Mouse (Mus musculus) thymus, adult 2 months (tissue): ENCODE data around the gene Mapk8ip1.

Experiments used
- CTCF ChIP-seq: fragments of 200-500 bp; IDR thresholded peaks from 2 replicates; pipeline ENCODE4 v1.5.1; 2012; ENCODE audit warnings: mild to moderate bottlenecking, control low read depth, low read length, moderate library complexity, borderline replicate concordance; ENCODE audit not compliant: control insufficient read depth, poor library complexity, insufficient read depth; ENCODE audit errors: extremely low read depth
- POLR2A ChIP-seq: fragments of 200-500 bp; IDR thresholded peaks from 2 replicates; pipeline ENCODE4 v1.6.1; 2012; ENCODE audit warnings: mild to moderate bottlenecking, low read length, control low read depth, moderate library complexity; ENCODE audit not compliant: control insufficient read depth, poor library complexity, insufficient read depth; ENCODE audit errors: extremely low read depth

DNA sequence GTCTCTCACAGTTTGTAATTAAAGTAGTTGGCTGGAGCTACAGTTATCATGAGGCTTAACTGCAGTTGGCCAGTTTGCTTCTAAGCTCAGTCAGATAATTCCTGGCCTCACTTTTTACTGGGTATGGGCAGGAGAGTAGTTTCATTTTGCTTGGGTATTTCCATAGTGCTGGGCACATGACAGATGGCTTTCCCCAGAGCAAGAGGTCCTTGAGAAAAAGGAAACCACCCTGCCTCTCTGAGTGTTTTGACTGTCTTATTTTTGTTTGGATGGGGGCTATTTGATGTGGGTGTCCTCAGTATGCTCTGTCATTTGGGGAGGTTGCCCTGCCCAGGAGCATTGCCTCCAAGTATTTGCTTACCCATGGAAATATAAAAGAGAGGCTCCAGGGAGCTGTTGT, 58.6 kb downstream of the Mapk8ip1 start:
- TF ChIP-seq CTCF (no peak), POLR2A (no peak)
